Mouse (Mus musculus) urinary bladder, adult 2 months (tissue): ENCODE data around the gene Pcdh8. TPM values are rescaled to one million over a fixed set of nuclear protein-coding genes. Genes with fewer than 3 reads are reported as not detected.

Experiments used
- DNase-seq: peaks from one replicate; pipeline ENCODE4 v3.0.0; 2022; ENCODE audit warnings: low spot score
- polyA plus RNA-seq: library from polyadenylated mRNA; depleted of rRNA; stranded (reverse); fragments of >200 nt; gene quantifications from 2 replicates; pipeline ENCODE4 v1.2.3, GENCODE M21; 2012; rRNA removed

Gene Pcdh8
- 0.07 and 0.12 TPM in 2 replicates for polyA plus RNA-seq

- DNase-seq: no peak
Observed at GRCm38 (mm10) chr14:79771094-79771535, at the start of gene Pcdh8. Pcdh8 (minus strand) TSS chr14:79771312.

DNA sequence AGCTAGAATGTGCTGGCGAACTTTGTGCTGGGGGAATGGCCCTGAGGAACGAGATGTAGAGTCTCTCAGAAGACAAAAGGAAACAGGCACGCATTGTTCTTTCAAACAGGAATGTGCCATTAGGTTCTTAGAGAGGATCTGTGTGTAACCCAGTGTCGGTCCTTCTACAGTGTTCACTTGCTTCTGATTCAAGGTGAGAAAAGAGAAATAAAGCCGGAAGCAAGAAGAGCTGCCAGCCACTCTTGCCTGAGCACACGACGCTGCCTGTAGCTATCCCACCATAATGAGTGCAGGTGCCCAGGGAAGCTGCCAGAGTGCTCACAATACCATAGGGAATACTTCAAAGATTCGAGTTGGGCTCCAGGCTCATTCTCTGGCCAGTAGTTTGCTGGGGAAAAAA, 43.6 kb upstream of the Pcdh8 start:
- DNase-seq: no peak

GRCm38 (mm10) chr14:79814084-79814483, 43.0 kb upstream of the Pcdh8 start:
- no peak for DNase-seq

DNA sequence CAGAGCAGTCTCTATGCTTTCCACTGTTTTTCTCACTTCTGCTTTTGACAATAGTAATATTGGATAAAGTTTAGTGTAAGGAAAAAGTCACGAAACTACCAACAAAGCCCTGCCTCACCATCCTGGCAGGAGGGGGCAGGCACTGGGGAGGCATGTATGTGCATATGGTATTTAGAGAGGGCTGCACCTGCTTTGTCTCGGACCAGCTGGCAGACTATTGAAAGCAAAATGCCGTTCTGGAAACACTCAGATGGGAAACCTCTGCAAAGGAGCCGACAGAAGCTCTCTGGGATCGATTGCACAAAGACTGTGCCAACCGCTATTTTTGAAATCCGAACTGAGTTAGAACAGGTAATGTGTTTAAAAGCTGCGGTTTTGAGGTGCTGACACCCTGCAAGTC, 22.1 kb upstream of the Pcdh8 start:
- DNase-seq: no peak

- DNase-seq: no peak
Observed at GRCm38 (mm10) chr14:79789535-79789934, 18.4 kb upstream of the Pcdh8 start.

DNA sequence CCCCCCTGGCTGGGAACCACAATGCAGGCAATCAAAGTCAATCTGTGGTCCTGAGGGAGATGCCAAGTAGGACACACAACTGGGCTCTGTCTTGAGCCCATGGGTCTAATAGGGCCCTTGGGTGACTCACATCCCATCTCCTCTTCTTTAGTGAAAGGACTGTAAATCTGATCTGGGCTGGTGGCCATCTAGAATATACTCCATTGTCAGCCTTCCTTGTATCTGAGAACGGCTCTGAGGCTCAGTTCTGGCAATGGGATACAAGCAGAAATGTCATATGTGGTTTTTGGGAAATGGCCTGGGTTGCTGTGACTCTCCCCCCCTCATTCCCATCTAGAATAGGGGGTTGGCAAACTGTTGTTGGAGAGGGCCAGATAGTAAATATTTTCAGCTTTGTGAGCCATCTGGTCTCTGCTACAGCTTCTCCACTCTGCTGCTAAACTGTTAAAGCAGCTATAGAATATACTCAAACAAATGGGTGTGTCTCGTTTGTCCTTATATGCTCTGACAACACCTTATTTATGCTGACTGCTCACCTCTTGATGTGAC, 17.6 kb upstream of the Pcdh8 start:
- no peak for DNase-seq

DNA sequence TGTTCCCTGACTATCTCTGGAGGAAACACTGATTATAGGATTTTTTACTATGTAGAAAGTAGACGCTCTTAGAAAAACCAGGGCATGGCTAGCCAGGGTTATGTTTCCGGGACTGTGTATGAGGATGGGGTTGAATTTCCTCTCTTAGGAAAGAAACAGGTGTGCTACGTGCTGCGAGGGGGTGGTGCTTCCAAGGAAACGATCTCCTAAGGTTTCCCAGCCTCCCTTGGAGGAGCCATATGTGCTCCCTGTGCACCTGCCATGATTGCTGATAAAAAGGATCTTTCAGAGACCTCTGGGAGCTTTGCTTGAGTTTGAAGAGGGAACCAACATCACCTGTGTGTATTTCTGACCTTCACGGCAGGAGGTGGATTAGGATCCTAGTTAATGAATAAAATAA, 16.8 kb upstream of the Pcdh8 start:
- no peak for DNase-seq

DNA sequence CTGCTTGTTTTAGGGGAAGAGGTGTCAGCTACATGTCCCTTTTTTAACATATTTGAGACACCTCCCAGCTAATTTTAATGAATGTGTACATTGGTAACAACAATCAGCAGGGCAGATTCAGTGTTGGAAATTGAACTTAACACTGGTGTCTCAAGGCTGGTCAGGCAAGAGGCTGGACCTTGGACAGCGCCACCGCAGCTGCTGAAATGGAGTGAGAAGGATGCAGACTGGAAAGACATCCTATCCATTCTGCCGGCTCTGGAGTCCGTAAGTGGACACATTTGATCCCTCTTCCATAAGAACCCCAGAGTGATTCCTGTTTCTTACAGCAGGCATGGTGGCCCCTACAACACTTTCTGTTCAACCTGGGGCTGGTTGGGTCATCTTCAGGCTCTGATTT, 14.3 kb upstream of the Pcdh8 start:
- no peak for DNase-seq

DNA sequence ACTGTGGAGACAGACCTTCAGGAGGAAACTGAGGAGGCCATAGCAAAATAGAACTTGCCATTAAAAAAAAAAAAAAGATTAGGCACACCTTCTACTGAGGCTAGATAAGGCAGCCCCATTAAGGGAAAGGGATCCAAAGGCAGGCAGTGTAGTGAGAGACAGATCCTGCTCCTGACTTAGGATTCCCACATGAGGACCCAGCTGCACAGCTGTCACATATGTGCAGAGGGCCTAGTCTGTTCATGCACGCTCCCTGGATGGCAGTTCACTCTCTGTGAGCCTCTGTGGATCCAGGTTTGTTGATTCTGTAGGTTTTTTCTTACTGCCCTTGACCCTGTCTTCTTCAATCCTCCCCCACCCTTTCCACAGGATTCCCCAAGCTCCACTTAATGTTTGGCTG, 9.8 kb upstream of the Pcdh8 start:
- DNase-seq: no peak

- DNase-seq: no peak
Observed at GRCm38 (mm10) chr14:79780332-79780731, 9.2 kb upstream of the Pcdh8 start.

- DNase-seq: no peak
Observed at GRCm38 (mm10) chr14:79779841-79780240, 8.7 kb upstream of the Pcdh8 start.

DNA sequence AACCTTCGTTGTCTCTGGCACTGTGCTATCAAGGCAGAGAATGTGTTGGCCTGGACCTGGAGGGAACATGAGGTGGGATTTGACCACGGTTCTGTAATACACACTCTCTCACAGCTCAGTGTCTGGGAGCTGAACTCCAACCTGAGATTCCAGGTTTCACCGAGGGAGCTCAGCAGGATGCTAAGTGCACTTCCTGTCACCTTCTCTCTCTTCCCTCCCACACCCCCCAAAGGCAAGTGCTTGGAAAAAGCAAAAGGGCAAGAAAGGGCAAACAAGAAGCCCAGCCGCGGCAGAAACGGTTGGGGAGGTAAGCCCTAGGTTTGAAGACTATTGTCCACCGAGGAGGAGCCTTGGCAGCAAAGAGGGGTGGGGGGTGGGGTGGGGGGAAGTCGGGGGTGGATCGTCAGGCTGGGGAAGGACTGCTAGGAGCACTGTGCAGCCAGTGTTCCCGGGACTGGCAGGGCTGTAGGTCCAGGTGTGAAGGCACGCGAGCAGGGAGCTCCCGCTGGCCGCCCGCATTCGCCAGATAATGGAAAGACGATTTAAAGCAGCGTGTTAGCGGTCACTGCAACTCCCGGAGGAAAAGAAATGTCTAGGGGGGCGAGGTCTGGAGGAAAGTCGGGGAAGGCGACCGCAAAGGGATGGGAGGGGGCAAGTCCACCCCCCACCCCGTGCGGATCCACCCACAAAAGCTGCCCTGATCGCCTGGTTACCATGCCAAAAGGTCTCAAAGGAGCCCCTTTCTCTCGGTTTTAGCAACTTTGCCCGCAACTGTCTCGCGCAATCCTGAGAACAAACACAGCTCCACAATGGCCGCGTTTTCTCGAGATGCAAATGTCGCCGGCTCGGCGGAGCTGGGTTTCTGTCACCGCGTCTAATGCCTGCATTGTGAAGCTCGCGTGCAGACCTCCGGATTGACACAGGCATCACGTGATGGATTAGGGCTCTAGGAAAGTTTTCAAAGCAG, 2.6 kb upstream of the Pcdh8 start:
- DNase-seq: no peak

DNA sequence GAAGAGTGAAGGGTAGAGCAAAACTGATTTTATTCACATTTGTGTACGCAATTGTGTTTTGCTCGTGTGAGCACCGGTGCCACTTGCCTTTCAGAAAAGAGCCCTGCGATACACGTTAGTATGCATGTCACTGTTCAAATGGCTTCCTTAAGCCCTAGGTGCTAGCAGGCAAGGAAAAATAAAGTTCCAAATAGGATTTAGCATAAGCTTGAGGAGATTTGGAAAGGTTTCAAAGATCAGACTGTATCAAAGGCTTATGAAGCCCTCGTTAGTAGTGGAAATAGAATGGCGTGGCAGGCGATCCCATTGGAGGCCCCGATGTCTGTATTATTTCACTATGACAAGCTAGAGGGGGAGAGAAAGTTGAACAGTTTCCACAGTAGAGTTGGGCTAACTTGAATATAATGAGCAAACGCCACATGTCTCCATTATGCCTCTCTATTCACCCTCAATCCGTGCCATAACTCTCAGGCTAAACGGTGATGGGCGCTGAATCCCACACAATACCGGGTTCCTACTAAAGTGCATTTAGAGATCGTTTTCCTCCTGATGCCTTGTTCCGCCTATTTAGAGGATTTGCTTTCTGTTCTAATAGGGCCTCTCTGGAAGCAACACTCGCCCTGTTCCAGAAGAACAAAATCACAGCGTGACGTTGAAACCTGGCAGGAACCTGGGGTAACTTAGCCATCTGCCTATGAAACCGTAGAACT, 845 bp upstream of the Pcdh8 start:
- DNase-seq: no peak

- no peak for DNase-seq
Observed at GRCm38 (mm10) chr14:79770306-79771093, 612 bp downstream of the Pcdh8 start.

DNA sequence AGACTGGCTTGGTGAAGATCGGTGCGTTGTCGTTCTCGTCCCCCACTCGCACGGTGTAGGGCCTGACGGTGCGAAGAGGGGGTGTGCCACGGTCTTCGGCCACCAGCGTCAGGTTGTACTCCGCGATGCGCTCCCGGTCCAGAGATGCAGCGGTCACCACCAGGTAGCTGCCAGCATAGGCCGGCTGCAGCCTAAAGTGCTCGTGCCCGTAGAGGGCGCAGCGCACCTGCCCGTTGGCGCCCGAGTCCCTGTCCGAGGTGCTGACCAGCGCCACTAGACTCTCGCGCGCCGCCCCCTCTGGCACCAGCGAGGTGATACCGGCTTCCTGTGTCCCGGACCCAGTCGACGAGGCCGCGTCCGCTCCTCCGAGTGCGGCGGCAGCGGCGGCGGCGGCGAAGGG, 1.5 kb downstream of the Pcdh8 start:
- peak; percentile 62 for DNase-seq

GRCm38 (mm10) chr14:79768996-79769395, 2.1 kb downstream of the Pcdh8 start:
- no peak for DNase-seq

DNA sequence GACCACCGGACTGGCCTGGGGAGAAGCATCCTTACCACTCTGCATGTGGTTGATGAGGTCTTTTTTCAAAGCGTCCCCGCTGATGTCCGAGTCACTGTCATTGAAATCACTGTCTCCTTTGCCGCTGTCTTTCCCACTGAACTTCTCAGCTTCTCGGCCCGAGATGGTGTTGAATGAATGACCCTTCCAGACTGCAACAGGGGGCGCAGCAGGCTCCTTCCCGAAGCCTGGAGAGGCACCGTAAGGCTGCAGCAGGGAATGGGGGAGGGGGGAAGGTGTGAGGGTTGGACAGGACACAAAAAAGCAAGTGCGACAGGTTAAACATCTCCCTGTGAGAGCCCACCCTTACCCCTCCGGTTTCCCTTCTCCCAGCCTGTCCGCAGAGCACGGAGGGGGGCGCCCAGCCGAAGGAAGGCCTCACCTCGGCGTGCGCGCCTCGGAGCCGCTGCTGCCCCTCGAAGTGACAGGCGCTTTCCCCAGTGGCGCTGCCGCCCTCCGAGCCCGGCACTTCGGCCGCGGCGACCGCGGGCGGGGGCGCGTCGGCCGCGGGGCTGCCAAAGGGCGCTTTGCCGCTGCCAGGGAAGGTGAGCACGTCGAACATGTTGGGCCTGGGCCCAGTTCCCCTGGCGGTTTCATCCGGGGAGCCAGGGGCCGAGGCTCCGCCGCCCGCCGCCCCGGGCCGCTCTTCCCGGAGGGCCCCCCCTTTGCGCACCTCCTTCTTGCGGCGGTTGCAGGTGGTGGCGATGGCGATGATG, 2.9 kb downstream of the Pcdh8 start:
- no peak for DNase-seq

GRCm38 (mm10) chr14:79767601-79768000, 3.5 kb downstream of the Pcdh8 start:
- no peak for DNase-seq

DNA sequence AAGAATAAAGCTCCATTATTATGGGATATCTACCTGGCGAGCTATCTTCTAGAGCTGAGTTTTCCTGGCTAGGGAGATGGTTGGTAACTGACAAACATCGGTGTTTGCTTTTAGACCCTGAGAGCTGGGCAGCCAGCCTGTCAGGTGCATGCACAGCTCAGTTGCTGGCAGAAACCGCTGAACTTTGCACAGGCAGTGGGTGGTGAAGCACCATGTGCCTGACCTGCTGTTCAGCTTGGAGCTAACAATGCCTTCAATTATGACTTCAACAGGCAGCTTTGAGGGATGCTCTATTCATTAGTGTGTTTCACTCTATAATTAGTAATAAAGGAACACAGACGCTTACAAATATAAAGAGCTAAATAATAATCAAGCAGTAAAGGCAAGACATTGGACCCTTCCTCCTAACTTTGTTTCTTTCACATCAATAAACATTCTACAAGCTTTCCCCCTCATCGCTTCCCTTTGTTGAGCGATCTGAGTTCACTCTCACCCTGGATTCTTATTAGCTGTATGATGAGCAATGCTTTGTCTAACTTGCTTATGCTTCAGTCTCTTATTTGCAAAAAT, 5.8 kb downstream of the Pcdh8 start:
- no peak for DNase-seq

- DNase-seq: no peak
Observed at GRCm38 (mm10) chr14:79754601-79755222, 16.4 kb downstream of the Pcdh8 start.
